Mouse (Mus musculus): Measurements from ENCODE around the gene Efna5. TPM values are rescaled to one million over a fixed set of nuclear protein-coding genes. Genes with fewer than 3 reads are reported as not detected.

Efna5 gene
- total and polyA plus RNA-seq, 3 experiments: 0.05 TPM; not detected in 2

- Histone ChIP-seq H3K4me1 (ENCODE audit: insufficient read depth, low read depth, low read length) (no peaks in the 10 kb centered on the region), H3K9me3 (replicated peaks) (peaks cover 4% of the 10 kb centered on the region), H3K36me3 (replicated peaks) (no peaks in the 10 kb centered on the region), H3K4me3 (ENCODE audit: low read depth, low read length) (no peak overlapping the region), H3K27me3 (ENCODE audit: insufficient read depth, low read length) (no peaks in the 10 kb centered on the region)
- no peak for ATAC-seq (ENCODE audit: extremely low read depth, insufficient number of reproducible peaks, low FRiP score, poor library complexity, severe bottlenecking)
- DNase-seq (ENCODE audit: low spot score): no peak
- TF ChIP-seq POLR2AphosphoS5 (IDR thresholded peaks at IDR 0.05; ENCODE audit: insufficient replicate concordance, low read depth, low read length): no peak
- no peak for TF ChIP-seq GATA2 (IDR thresholded peaks at IDR 0.05; ENCODE audit: borderline replicate concordance, low read depth, low read length)
- TF ChIP-seq TAL1 (conservative IDR thresholded peaks at IDR 0.05; ENCODE audit: low read depth, low read length): no peak
- TF ChIP-seq GATA1 (IDR thresholded peaks at IDR 0.05; ENCODE audit: borderline replicate concordance, low read length): no peak
- no peak for TF ChIP-seq CTCF (IDR thresholded peaks at IDR 0.05; ENCODE audit: low read depth, low read length)
These were observed 53.6 kb downstream of the Efna5 start for GRCm38 (mm10) chr17:62827549-62827948.

GRCm38 (mm10) chr17:62821219-62821618 lies 59.9 kb downstream of the Efna5 start:
- TF ChIP-seq CTCF (IDR thresholded peaks at IDR 0.05; ENCODE audit: low read depth, low read length) (no peak), POLR2AphosphoS5 (IDR thresholded peaks at IDR 0.05; ENCODE audit: insufficient replicate concordance, low read depth, low read length) (no peak), GATA2 (IDR thresholded peaks at IDR 0.05; ENCODE audit: borderline replicate concordance, low read depth, low read length) (no peak), GATA1 (IDR thresholded peaks at IDR 0.05; ENCODE audit: borderline replicate concordance, low read length) (no peak), TAL1 (conservative IDR thresholded peaks at IDR 0.05; ENCODE audit: low read depth, low read length) (no peak)
- no peak overlapping the region for H3K4me3 ChIP-seq (ENCODE audit: low read depth, low read length)
- peaks cover 12% of the 10 kb centered on the region for H3K9me3 ChIP-seq (replicated peaks)
- DNase-seq (ENCODE audit: low spot score) (no peak), ATAC-seq (ENCODE audit: extremely low read depth, insufficient number of reproducible peaks, low FRiP score, poor library complexity, severe bottlenecking) (no peak)
- H3K36me3 ChIP-seq (replicated peaks): no peaks in the 10 kb centered on the region
- H3K4me1 ChIP-seq (ENCODE audit: insufficient read depth, low read depth, low read length): no peaks in the 10 kb centered on the region
- no peaks in the 10 kb centered on the region for H3K27me3 ChIP-seq (ENCODE audit: insufficient read depth, low read length)

GRCm38 (mm10) chr17:62819931-62820330 lies 61.2 kb downstream of the Efna5 start:
- no peak overlapping the region for H3K4me3 ChIP-seq (ENCODE audit: low read depth, low read length)
- TF ChIP-seq GATA1 (IDR thresholded peaks at IDR 0.05; ENCODE audit: borderline replicate concordance, low read length) (no peak), TAL1 (conservative IDR thresholded peaks at IDR 0.05; ENCODE audit: low read depth, low read length) (no peak), CTCF (IDR thresholded peaks at IDR 0.05; ENCODE audit: low read depth, low read length) (no peak), POLR2AphosphoS5 (IDR thresholded peaks at IDR 0.05; ENCODE audit: insufficient replicate concordance, low read depth, low read length) (no peak), GATA2 (IDR thresholded peaks at IDR 0.05; ENCODE audit: borderline replicate concordance, low read depth, low read length) (no peak)
- H3K27me3 ChIP-seq (ENCODE audit: insufficient read depth, low read length): no peaks in the 10 kb centered on the region
- H3K36me3 ChIP-seq (replicated peaks): no peaks in the 10 kb centered on the region
- ATAC-seq (ENCODE audit: extremely low read depth, insufficient number of reproducible peaks, low FRiP score, poor library complexity, severe bottlenecking) (no peak), DNase-seq (ENCODE audit: low spot score) (no peak)
- H3K4me1 ChIP-seq (ENCODE audit: insufficient read depth, low read depth, low read length): no peaks in the 10 kb centered on the region
- peaks cover 12% of the 10 kb centered on the region for H3K9me3 ChIP-seq (replicated peaks)

- no peak overlapping the region for H3K4me3 ChIP-seq (ENCODE audit: low read depth, low read length)
- ATAC-seq (ENCODE audit: extremely low read depth, insufficient number of reproducible peaks, low FRiP score, poor library complexity, severe bottlenecking) (no peak), DNase-seq (ENCODE audit: low spot score) (no peak)
- H3K36me3 ChIP-seq (replicated peaks): no peaks in the 10 kb centered on the region
- TF ChIP-seq GATA2 (IDR thresholded peaks at IDR 0.05; ENCODE audit: borderline replicate concordance, low read depth, low read length) (no peak), CTCF (IDR thresholded peaks at IDR 0.05; ENCODE audit: low read depth, low read length) (no peak), GATA1 (IDR thresholded peaks at IDR 0.05; ENCODE audit: borderline replicate concordance, low read length) (no peak), TAL1 (conservative IDR thresholded peaks at IDR 0.05; ENCODE audit: low read depth, low read length) (no peak), POLR2AphosphoS5 (IDR thresholded peaks at IDR 0.05; ENCODE audit: insufficient replicate concordance, low read depth, low read length) (no peak)
- H3K9me3 ChIP-seq (replicated peaks): peaks cover 12% of the 10 kb centered on the region
- H3K4me1 ChIP-seq (ENCODE audit: insufficient read depth, low read depth, low read length): no peaks in the 10 kb centered on the region
- H3K27me3 ChIP-seq (ENCODE audit: insufficient read depth, low read length): no peaks in the 10 kb centered on the region
These were observed 62.3 kb downstream of the Efna5 start for GRCm38 (mm10) chr17:62818821-62819220.

- DNase-seq (ENCODE audit: low spot score) (no peak), ATAC-seq (ENCODE audit: extremely low read depth, insufficient number of reproducible peaks, low FRiP score, poor library complexity, severe bottlenecking) (no peak)
- Histone ChIP-seq H3K9me3 (replicated peaks) (peaks cover 12% of the 10 kb centered on the region), H3K4me3 (ENCODE audit: low read depth, low read length) (no peak overlapping the region), H3K27me3 (ENCODE audit: insufficient read depth, low read length) (no peaks in the 10 kb centered on the region), H3K36me3 (replicated peaks) (no peaks in the 10 kb centered on the region), H3K4me1 (ENCODE audit: insufficient read depth, low read depth, low read length) (no peaks in the 10 kb centered on the region)
- no peak for TF ChIP-seq TAL1 (conservative IDR thresholded peaks at IDR 0.05; ENCODE audit: low read depth, low read length)
- TF ChIP-seq CTCF (IDR thresholded peaks at IDR 0.05; ENCODE audit: low read depth, low read length): no peak
- no peak for TF ChIP-seq POLR2AphosphoS5 (IDR thresholded peaks at IDR 0.05; ENCODE audit: insufficient replicate concordance, low read depth, low read length)
- no peak for TF ChIP-seq GATA1 (IDR thresholded peaks at IDR 0.05; ENCODE audit: borderline replicate concordance, low read length)
- TF ChIP-seq GATA2 (IDR thresholded peaks at IDR 0.05; ENCODE audit: borderline replicate concordance, low read depth, low read length): no peak
These were observed 62.8 kb downstream of the Efna5 start for GRCm38 (mm10) chr17:62818337-62818736.

- H3K4me3 ChIP-seq (ENCODE audit: low read depth, low read length): no peak overlapping the region
- ATAC-seq (ENCODE audit: extremely low read depth, insufficient number of reproducible peaks, low FRiP score, poor library complexity, severe bottlenecking) (no peak), DNase-seq (ENCODE audit: low spot score) (no peak)
- no peaks in the 10 kb centered on the region for H3K4me1 ChIP-seq (ENCODE audit: insufficient read depth, low read depth, low read length)
- no peaks in the 10 kb centered on the region for H3K36me3 ChIP-seq (replicated peaks)
- no peaks in the 10 kb centered on the region for H3K27me3 ChIP-seq (ENCODE audit: insufficient read depth, low read length)
- TF ChIP-seq TAL1 (conservative IDR thresholded peaks at IDR 0.05; ENCODE audit: low read depth, low read length) (no peak), POLR2AphosphoS5 (IDR thresholded peaks at IDR 0.05; ENCODE audit: insufficient replicate concordance, low read depth, low read length) (no peak), GATA2 (IDR thresholded peaks at IDR 0.05; ENCODE audit: borderline replicate concordance, low read depth, low read length) (no peak), GATA1 (IDR thresholded peaks at IDR 0.05; ENCODE audit: borderline replicate concordance, low read length) (no peak), CTCF (IDR thresholded peaks at IDR 0.05; ENCODE audit: low read depth, low read length) (no peak)
- peaks cover 6% of the 10 kb centered on the region for H3K9me3 ChIP-seq (replicated peaks)
These were observed 64.2 kb downstream of the Efna5 start for GRCm38 (mm10) chr17:62816879-62817278.
